Mouse (Mus musculus): ENCODE measurements around the gene Kif1c. TPM values are rescaled to one million over a fixed set of nuclear protein-coding genes. Genes with fewer than 3 reads are reported as not detected.

Kif1c gene
- total RNA-seq (2023) = 10 to 100 TPM; 26.3 to 33.0 TPM

GRCm38 (mm10) chr11:70699722-70700556, at the start of gene Kif1c, which contains the start of gene Inca1:
Kif1c (plus strand) TSS chr11:70700548.
Inca1 (minus strand) TSS chr11:70700155.

DNA sequence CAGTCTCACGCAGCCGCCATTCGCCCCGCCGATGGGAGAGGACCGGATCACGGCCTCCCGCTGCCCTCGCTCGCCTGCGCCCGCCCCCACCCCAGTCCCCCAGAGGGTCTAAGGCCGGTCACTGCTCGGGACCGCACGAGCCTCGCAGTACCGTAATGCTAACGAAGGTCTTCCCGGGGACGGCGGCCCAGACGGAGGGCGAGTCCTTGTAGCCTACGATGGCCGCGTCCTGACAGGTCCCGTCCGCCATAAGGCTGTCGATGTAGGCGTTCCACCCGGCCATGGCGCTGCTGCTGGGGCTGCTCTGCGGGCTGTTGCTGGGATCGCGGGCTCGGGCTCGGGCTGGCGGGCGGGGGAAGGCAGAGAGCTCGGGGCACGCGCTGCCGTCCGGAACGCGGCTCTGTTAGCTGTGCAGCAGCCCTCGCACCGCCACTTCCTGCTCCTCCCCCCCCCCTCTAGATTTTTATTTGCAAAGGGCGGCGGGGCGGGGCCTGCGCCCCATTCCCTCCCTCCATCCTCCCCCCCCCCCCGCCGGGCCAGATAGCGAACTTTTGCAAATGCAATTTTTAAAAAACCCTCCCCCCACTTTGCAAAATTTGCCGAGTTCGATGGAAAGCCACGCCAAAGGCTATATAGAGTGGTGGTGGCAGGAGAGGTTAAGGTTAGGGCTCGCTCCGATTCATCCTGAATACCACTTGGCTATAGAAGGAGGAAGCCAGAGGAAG, 46.0 kb upstream of the Kif1c start, which contains the start of gene Pfn1:
Gene Pfn1 (minus strand): TSS at position 447 of the 725 bp plus-strand sequence.

GRCm38 (mm10) chr11:70656964-70657363, 43.4 kb upstream of the Kif1c start, which contains the start of gene Eno3:
Eno3 (plus strand) TSS chr11:70657202.

GRCm38 (mm10) chr11:70668771-70669505, 31.4 kb upstream of the Kif1c start, which contains the start of gene Spag7:
Spag7 (minus strand) TSS chr11:70669416.

GRCm38 (mm10) chr11:70687601-70688199, 12.6 kb upstream of the Kif1c start, which contains the start of gene Camta2:
Camta2 (minus strand) TSS chr11:70688105.

GRCm38 (mm10) chr11:70763936-70764808, 63.8 kb downstream of the Kif1c start, which contains the start of gene Zfp3:
Zfp3 (plus strand) TSS chr11:70764209.

Other genes starting within 250 kb of the Kif1c start
- gene Med11, start 248.6 kb upstream of the Kif1c start, total RNA-seq (2023) = 10 to 100 TPM; 23.3 to 28.4 TPM
- gene Zmynd15, start 241.1 kb upstream of the Kif1c start, total RNA-seq (2023) = under 1 TPM; 0.16 to 0.44 TPM
- gene Cxcl16, start 240.6 kb upstream of the Kif1c start, total RNA-seq (2023) = 1 to 10 TPM; 1.5 to 1.9 TPM
- gene Tm4sf5, start 195.3 kb upstream of the Kif1c start, total RNA-seq (2023) = not detected
- not detected for gene Vmo1, start 185.9 kb upstream of the Kif1c start, total RNA-seq (2023)
- not detected for gene Gltpd2, start 181.4 kb upstream of the Kif1c start, total RNA-seq (2023)
- gene Psmb6, start 175.2 kb upstream of the Kif1c start, total RNA-seq (2023) = 10 to 100 TPM; 91.6 to 92.5 TPM
- not detected for gene Gm40193, start 167.6 kb upstream of the Kif1c start, total RNA-seq (2023)
- 1 to 10 TPM; 2.3 to 4.0 TPM for gene Pld2, start 160.5 kb upstream of the Kif1c start, total RNA-seq (2023)
- 10 to 100 TPM; 31.6 to 35.9 TPM for gene Mink1, start 137.7 kb upstream of the Kif1c start, total RNA-seq (2023)
- gene 4930544D05Rik, start 84.7 kb upstream of the Kif1c start, total RNA-seq (2023) = not detected
- not detected for gene Chrne, start 81.3 kb upstream of the Kif1c start, total RNA-seq (2023)
- gene Gp1ba, start 61.4 kb upstream of the Kif1c start, total RNA-seq (2023) = 1 to 10 TPM; 1.1 to 1.3 TPM
- 100 to 1,000 TPM; 141 to 154 TPM for gene Rnf167, start 53.3 kb upstream of the Kif1c start, total RNA-seq (2023)
- gene Slc25a11, start 53.1 kb upstream of the Kif1c start, total RNA-seq (2023) = 10 to 100 TPM; 80.5 to 86.2 TPM
- gene Pfn1, start 45.9 kb upstream of the Kif1c start, total RNA-seq (2023) = 1,000 to 10,000 TPM; 2,042 to 2,066 TPM
- gene Eno3, start 43.3 kb upstream of the Kif1c start, total RNA-seq (2023) = 10 to 100 TPM in 1 of 2 experiments, 1 to 10 TPM in 1; 7.2 to 10.3 TPM
- 10 to 100 TPM; 34.2 to 42.2 TPM for gene Spag7, start 31.1 kb upstream of the Kif1c start, total RNA-seq (2023)
- 10 to 100 TPM; 57.3 to 61.5 TPM for gene Camta2, start 12.4 kb upstream of the Kif1c start, total RNA-seq (2023)
- gene Inca1, start 393 bp upstream of the Kif1c start, total RNA-seq (2023) = not detected
- under 1 TPM; 0.77 to 0.89 TPM for gene Zfp3, start 63.7 kb downstream of the Kif1c start, total RNA-seq (2023)
- gene Scimp, start 112.0 kb downstream of the Kif1c start, total RNA-seq (2023) = under 1 TPM; 0.44 to 0.53 TPM
- gene Rabep1, start 144.2 kb downstream of the Kif1c start, total RNA-seq (2023) = 10 to 100 TPM; 13.0 to 13.2 TPM